Mouse (Mus musculus): Measurements from ENCODE around the gene Timm10.

The Timm10 gene

DNA sequence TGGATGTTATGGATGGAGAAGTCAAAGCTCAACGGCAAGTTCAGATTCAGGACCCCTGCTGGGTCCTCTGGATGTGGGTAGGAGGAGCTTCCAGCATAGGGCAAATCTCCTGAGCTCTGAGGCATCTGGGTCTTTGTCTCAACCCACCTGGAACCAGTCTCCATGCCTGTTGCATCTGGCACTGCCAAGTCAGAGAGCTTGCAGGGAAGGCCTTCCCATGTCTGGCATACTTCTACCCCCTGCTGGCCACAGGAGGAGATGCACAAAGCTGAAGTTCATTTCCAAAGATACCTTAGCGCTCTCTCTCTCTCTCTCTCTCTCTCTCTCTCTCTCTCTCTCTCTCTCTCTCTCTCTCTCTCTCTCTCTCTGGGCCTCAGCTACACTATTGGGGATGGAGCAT, 28.9 kb downstream of the Timm10 start:
- peak; percentile 50 to 79 for DNase-seq (ENCODE audit: inconsistent age in 2 of 2, low spot score in 1 of 2)

GRCm38 (mm10) chr2:84858551-84858950, 31.8 kb downstream of the Timm10 start:
- no peak for DNase-seq (ENCODE audit: inconsistent age in 2 of 2, low spot score in 1 of 2)

- no peak for DNase-seq (ENCODE audit: inconsistent age in 2 of 2, low spot score in 1 of 2)
Measured at GRCm38 (mm10) chr2:84859991-84860780, 33.4 kb downstream of the Timm10 start.

DNA sequence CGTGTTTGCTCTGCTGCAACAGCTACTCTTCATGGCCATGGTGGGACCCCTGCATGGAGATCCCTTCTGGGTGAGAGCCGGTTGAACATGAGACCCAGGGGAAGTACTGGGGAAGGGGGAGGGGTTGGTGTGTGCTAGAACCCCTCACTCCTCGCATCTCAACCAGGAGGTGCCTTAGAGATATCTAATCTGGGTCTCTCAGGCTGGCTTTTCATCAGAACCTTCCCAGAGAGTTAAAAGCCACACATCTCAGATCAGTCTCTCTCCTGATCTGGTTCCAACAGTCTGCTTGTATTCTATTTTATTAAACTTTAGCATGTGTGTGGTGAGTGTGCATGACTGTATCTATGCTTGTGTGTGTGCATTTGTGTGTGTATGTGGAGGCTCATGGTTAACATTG, 34.6 kb downstream of the Timm10 start:
- no peak for DNase-seq (ENCODE audit: inconsistent age in 2 of 2, low spot score in 1 of 2)

DNA sequence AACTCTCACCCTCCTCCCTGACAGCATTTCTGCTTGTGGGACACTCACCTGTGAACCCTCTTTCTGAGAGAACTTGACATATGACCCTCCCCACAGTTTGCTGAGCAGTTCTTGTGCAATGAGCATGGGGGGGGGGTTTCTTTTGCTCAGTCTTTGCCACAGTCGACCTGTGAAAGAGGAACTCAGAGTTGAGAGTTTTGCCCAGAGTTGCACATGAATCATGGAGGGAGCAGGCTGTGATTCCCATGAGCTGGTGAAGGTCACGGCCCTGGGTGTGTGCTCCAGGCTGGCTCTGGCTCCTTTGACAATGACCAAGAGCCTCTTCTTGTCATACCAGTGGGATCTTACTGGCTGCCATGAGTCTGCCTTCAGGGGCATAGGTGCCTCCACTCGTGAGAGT, 35.4 kb downstream of the Timm10 start:
- peak; percentile 73 to 83 for DNase-seq (ENCODE audit: inconsistent age in 2 of 2, low spot score in 1 of 2)

GRCm38 (mm10) chr2:84865616-84866571, 39.1 kb downstream of the Timm10 start:
- DNase-seq (ENCODE audit: inconsistent age in 2 of 2, low spot score in 1 of 2): peak in 1 of 2 experiments; percentile 69

- peak; percentile 55 to 83 for DNase-seq (ENCODE audit: inconsistent age in 2 of 2, low spot score in 1 of 2)
Measured at GRCm38 (mm10) chr2:84868521-84868943, 41.7 kb downstream of the Timm10 start.

DNA sequence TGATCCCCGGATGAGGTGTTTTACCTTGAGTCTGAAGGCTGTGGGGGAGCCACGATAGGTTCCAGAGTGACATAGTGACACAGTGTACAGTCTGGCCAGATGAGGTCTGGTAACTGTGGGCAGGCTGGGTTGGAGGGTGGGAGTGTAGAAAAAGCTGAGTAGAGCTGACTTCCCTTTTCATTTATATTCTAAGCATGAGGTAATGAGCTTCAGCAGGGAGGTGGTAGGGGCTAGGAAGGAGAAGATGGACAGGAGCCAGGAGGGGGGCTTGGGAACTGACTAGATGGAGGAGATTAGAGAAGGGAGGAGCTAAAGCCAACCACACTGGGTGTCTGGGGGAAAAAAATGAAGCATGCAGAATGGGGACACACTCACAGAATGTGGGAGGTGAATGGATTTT, 42.2 kb downstream of the Timm10 start:
- no peak for DNase-seq (ENCODE audit: inconsistent age in 2 of 2, low spot score in 1 of 2)

DNA sequence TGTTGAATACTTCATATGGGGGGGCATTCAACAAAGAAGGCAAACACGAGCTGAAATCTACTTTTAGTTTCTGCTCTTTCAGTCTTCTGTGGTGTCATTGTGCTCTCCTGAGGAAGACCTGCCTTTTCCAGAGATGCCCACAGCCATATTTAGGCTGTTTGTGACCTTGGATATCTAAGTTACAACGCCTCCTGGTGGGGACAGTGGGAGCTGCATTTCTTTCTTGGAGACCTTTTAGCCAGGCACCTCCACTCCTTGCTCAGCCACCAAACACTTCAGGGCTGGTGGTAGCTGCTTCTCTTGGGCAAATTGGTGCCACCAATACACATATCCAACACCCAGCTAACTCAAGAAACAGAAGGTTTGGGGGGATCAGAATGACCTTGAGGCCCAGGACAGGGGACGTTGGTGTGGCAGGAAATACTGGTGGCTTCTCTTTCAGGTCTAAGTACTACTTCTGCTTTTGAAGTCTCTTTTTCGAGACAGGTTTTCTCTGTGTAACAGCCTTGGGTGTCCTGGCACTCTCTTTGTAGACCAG, 43.9 kb downstream of the Timm10 start:
- DNase-seq (ENCODE audit: inconsistent age in 2 of 2, low spot score in 1 of 2): no peak

DNA sequence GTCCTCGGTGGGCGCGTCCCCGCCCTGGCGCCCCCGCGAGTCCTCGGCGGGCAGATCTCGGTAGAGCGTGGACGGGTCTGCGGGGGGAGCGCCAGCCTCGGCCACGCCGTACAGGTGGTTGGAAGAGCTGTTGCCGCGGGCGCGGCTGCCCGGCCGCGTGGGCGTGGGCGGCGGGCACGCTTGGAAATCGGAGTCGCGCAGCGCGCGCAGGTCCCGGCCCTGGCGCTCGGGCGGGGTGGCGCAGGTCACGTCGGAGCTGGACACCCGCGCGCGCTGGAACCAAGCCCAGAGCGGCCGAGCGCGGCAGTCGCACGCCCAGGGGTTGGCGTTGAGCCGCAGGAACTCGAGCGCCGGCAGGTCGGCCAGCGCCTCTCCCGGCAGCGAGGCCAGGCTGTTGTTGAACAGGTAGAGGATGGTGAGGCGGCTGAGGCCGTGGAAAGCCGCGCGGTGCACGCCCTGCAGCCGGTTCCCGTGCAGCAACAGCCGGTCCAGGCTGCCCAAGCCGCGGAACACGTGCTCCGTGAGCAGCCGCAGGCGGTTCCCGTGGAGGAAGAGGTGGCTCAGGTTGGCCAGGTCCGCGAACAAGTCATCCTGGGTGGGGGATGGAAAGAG, 45.4 kb downstream of the Timm10 start:
- peak; percentile 55 to 78 for DNase-seq (ENCODE audit: inconsistent age in 2 of 2, low spot score in 1 of 2)

GRCm38 (mm10) chr2:84875842-84876241, 49.0 kb downstream of the Timm10 start:
- no peak for DNase-seq (ENCODE audit: inconsistent age in 2 of 2, low spot score in 1 of 2)

Measured in adrenal gland, adult (tissue).